Mouse (Mus musculus) liver, embryonic 13.5 days (tissue): Measurements from ENCODE around the gene Plcb1. TPM values are rescaled to one million over a fixed set of nuclear protein-coding genes. Genes with fewer than 3 reads are reported as not detected.

Source experiments
- ATAC-seq: fragments of 200-750 bp; cut with Nextera tagmentation; 2 replicates; pipeline ENCODE4 v1.8.0; 2017; ENCODE audit warnings: low read depth, mild to moderate bottlenecking, moderate number of reproducible peaks, moderate library complexity
- DNase-seq: peaks from one replicate; pipeline ENCODE4 v3.0.0; 2022
- H3K27ac ChIP-seq: fragments of 300-500 bp; sonication (generic); 2 replicates; pipeline ENCODE4 v1.5.1; 2015; ENCODE audit warnings: moderate library complexity, mild to moderate bottlenecking, inconsistent platforms
- H3K27me3 ChIP-seq: fragments of 300-500 bp; sonication (generic); 2 replicates; pipeline ENCODE4 v1.6.1; 2015; ENCODE audit warnings: mild to moderate bottlenecking, inconsistent platforms
- H3K36me3 ChIP-seq: fragments of 300-500 bp; sonication (generic); 2 replicates; pipeline ENCODE4 v1.6.1; 2015; ENCODE audit warnings: mild to moderate bottlenecking, inconsistent platforms
- H3K4me1 ChIP-seq: fragments of 300-500 bp; sonication (generic); replicated peaks from 2 replicates; pipeline ENCODE4 v1.6.1; 2015; ENCODE audit warnings: inconsistent platforms
- H3K4me2 ChIP-seq: fragments of 300-500 bp; sonication (generic); 2 replicates; pipeline ENCODE4 v1.6.1; 2015; ENCODE audit warnings: inconsistent platforms, mild to moderate bottlenecking, moderate library complexity
- H3K4me3 ChIP-seq: fragments of 300-500 bp; sonication (generic); replicated peaks from 2 replicates; pipeline ENCODE4 v1.5.1; 2015; ENCODE audit warnings: mild to moderate bottlenecking, inconsistent platforms
- H3K9ac ChIP-seq: fragments of 300-500 bp; sonication (generic); 2 replicates; pipeline ENCODE4 v1.6.1; 2015; ENCODE audit warnings: mild to moderate bottlenecking, inconsistent platforms
- H3K9me3 ChIP-seq: fragments of 300-500 bp; sonication (generic); replicated peaks from 2 replicates; pipeline ENCODE4 v1.6.1; 2016; ENCODE audit warnings: inconsistent platforms
- WGBS: fragments of 180-500 bp; shearing (Covaris S2); methylation state at CpG from one replicate; pipeline ENCODE4 v1.1.7; 2015; ENCODE audit not compliant: insufficient replicate concordance; 5-methylcytosine and 5-hydroxymethylcytosine counted together
- polyA plus RNA-seq: library from polyadenylated mRNA; unstranded; fragments of >200 nt; fragmentation: Nextera tagmentation; extraction: Ambion mirVana; gene quantifications from 2 replicates; pipeline ENCODE4 v1.2.1, GENCODE M21; 2015

The Plcb1 gene
- polyA plus RNA-seq, 1 experiment from 2014 or later, result 2.4 TPM

- no peak for DNase-seq
- ATAC-seq, result no peak
- Histone ChIP-seq H3K36me3 (no peaks in the 10 kb centered on the region), H3K4me2 (no peak overlapping the region), H3K27me3 (no peaks in the 10 kb centered on the region), H3K9me3 (no peaks in the 10 kb centered on the region), H3K27ac (no peak overlapping the region), H3K9ac (no peak overlapping the region), H3K4me3 (no peak overlapping the region), H3K4me1 (no peaks in the 10 kb centered on the region)
- 44% methylated on average over 4 of the region's 4 CpGs for WGBS
Measured at GRCm38 (mm10) chr2:135503328-135503997, 717.6 kb downstream of the Plcb1 start.

- H3K27ac ChIP-seq, result no peak overlapping the region
- no peak for DNase-seq
- H3K4me1 ChIP-seq, result no peaks in the 10 kb centered on the region
- no peak overlapping the region for H3K9ac ChIP-seq
- no peaks in the 10 kb centered on the region for H3K36me3 ChIP-seq
- H3K9me3 ChIP-seq, result no peaks in the 10 kb centered on the region
- no peak overlapping the region for H3K4me3 ChIP-seq
- H3K27me3 ChIP-seq, result no peaks in the 10 kb centered on the region
- H3K4me2 ChIP-seq, result no peak overlapping the region
- no peak for ATAC-seq
Measured at GRCm38 (mm10) chr2:135503998-135504354, 718.1 kb downstream of the Plcb1 start.

- Histone ChIP-seq H3K9ac (no peak overlapping the region), H3K9me3 (no peaks in the 10 kb centered on the region), H3K36me3 (no peaks in the 10 kb centered on the region), H3K4me3 (no peak overlapping the region), H3K4me1 (no peaks in the 10 kb centered on the region), H3K27ac (no peak overlapping the region), H3K27me3 (no peaks in the 10 kb centered on the region), H3K4me2 (no peak overlapping the region)
- ATAC-seq, result no peak
- WGBS, result 42% methylated on average over 1 of the region's 1 CpGs
- no peak for DNase-seq
Measured at GRCm38 (mm10) chr2:135507111-135507510, 721.2 kb downstream of the Plcb1 start.

GRCm38 (mm10) chr2:135518956-135519355 lies 733.1 kb downstream of the Plcb1 start:
- DNase-seq (no peak), ATAC-seq (no peak)
- no peak overlapping the region for H3K27ac ChIP-seq
- WGBS, result 24% methylated on average over 2 of the region's 2 CpGs
- no peak overlapping the region for H3K9ac ChIP-seq
- no peak overlapping the region for H3K4me2 ChIP-seq
- H3K4me3 ChIP-seq, result no peak overlapping the region
- H3K4me1 ChIP-seq, result no peaks in the 10 kb centered on the region
- H3K27me3 ChIP-seq, result no peaks in the 10 kb centered on the region
- no peaks in the 10 kb centered on the region for H3K36me3 ChIP-seq
- H3K9me3 ChIP-seq, result no peaks in the 10 kb centered on the region

Other genes starting within 250 kb of the Plcb1 start
- gene Hao1, start 231.7 kb upstream of the Plcb1 start, polyA plus RNA-seq, result 0.25 and 0.30 TPM in 2 replicates
- 7.6 and 10.1 TPM in 2 replicates for gene Tmx4, start 141.9 kb upstream of the Plcb1 start, polyA plus RNA-seq